Mouse (Mus musculus) hindbrain, embryonic 13.5 days (tissue): ENCODE data around the gene Psmg3. TPM values are rescaled to one million over a fixed set of nuclear protein-coding genes. Genes with fewer than 3 reads are reported as not detected.

Experiments used
- ATAC-seq: fragments of 200-750 bp; cut with Nextera tagmentation; 2 replicates; pipeline ENCODE4 v1.8.0; 2017; ENCODE audit warnings: moderate TSS enrichment; ENCODE audit not compliant: low FRiP score
- H3K27ac ChIP-seq: fragments of 300-500 bp; sonication (generic); 2 replicates; pipeline ENCODE4 v1.5.1; 2015; ENCODE audit warnings: inconsistent platforms, mild to moderate bottlenecking, moderate library complexity
- H3K27me3 ChIP-seq: fragments of 300-500 bp; sonication (generic); 2 replicates; pipeline ENCODE4 v1.6.1; 2015; ENCODE audit warnings: mild to moderate bottlenecking, inconsistent platforms
- H3K36me3 ChIP-seq: fragments of 300-500 bp; sonication (generic); 2 replicates; pipeline ENCODE4 v1.6.1; 2015; ENCODE audit warnings: mild to moderate bottlenecking, inconsistent platforms
- H3K4me1 ChIP-seq: fragments of 300-500 bp; sonication (generic); replicated peaks from 2 replicates; pipeline ENCODE4 v1.6.1; 2015; ENCODE audit warnings: inconsistent platforms
- H3K4me2 ChIP-seq: fragments of 300-500 bp; sonication (generic); 2 replicates; pipeline ENCODE4 v1.6.1; 2015; ENCODE audit warnings: inconsistent platforms, mild to moderate bottlenecking, moderate library complexity
- H3K4me3 ChIP-seq: fragments of 300-500 bp; sonication (generic); 2 replicates; pipeline ENCODE4 v1.5.1; 2015; ENCODE audit warnings: mild to moderate bottlenecking, inconsistent platforms
- H3K9ac ChIP-seq: fragments of 300-500 bp; sonication (generic); 2 replicates; pipeline ENCODE4 v1.6.1; 2015; ENCODE audit warnings: mild to moderate bottlenecking, inconsistent platforms
- H3K9me3 ChIP-seq: fragments of 300-500 bp; sonication (generic); 2 replicates; pipeline ENCODE4 v1.6.1; 2016; ENCODE audit warnings: inconsistent platforms
- WGBS: fragments of 180-500 bp; shearing (Covaris S2); methylation state at CpG from one replicate; pipeline ENCODE4 v1.1.7; 2015; 5-methylcytosine and 5-hydroxymethylcytosine counted together
- polyA plus RNA-seq: library from polyadenylated mRNA; unstranded; fragments of >200 nt; fragmentation: Nextera tagmentation; extraction: Ambion mirVana; gene quantifications from 2 replicates; pipeline ENCODE4 v1.2.1, GENCODE M21; 2015

The Psmg3 gene
- polyA plus RNA-seq = 73.5 and 78.7 TPM in 2 replicates

GRCm38 (mm10) chr5:139826357-139827055 lies at the start of gene Psmg3, which contains the start of gene Gm26938:
Gene Psmg3, minus strand, starts transcription at chr5:139826885.
Gene Gm26938, minus strand, starts transcription at chr5:139826407.
- WGBS = under 1% methylated on average over 43 of the region's 43 CpGs
- peak within 1 kb of the TSS; percentile 69 for H3K4me3 ChIP-seq
- peaks cover 29% of the 10 kb centered on the region for H3K36me3 ChIP-seq
- peak within 1 kb of the TSS; percentile 83 for H3K27ac ChIP-seq
- peaks cover 21% of the 10 kb centered on the region for H3K4me1 ChIP-seq
- ATAC-seq = peak; percentile 86
- H3K9ac ChIP-seq = peak within 1 kb of the TSS; percentile 80
- H3K4me2 ChIP-seq = peak within 1 kb of the TSS; percentile 94
- H3K9me3 ChIP-seq = no peaks in the 10 kb centered on the region
- 0 out of 2 replicates have a peak, but pooled peaks cover 4% of the 10 kb centered on the region for H3K27me3 ChIP-seq

DNA sequence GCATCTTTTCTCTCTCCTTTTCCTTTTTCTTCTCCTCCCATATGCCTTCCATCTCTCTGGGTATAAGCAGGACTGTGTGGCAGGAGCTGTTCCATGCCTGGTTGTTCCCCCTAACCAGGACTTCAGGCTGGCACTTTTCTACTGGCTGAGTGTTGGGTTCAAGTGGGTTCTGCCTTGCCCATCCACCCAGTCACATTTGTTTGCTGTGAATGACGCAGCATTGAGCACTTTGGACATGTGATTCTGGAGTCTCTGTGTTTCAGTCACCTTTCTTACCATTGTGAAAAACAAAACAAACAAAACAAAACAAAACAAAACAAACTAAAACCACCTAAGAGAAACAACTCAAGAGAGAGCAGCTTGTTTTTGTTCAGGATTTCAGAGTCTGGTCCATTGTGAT lies 44.8 kb upstream of the Psmg3 start:
- no peak for ATAC-seq
- Histone ChIP-seq H3K27me3 (0 out of 2 replicates have a peak, but pooled peaks cover 2% of the 10 kb centered on the region), H3K4me2 (no peak overlapping the region), H3K36me3 (no peaks in the 10 kb centered on the region), H3K4me1 (no peaks in the 10 kb centered on the region), H3K27ac (no peak overlapping the region), H3K4me3 (no peak overlapping the region), H3K9ac (no peak overlapping the region), H3K9me3 (no peaks in the 10 kb centered on the region)
- 79% methylated on average over 1 of the region's 1 CpGs for WGBS

- no peak overlapping the region for H3K27ac ChIP-seq
- H3K9me3 ChIP-seq = no peaks in the 10 kb centered on the region
- H3K4me2 ChIP-seq = no peak overlapping the region
- H3K4me3 ChIP-seq = no peak overlapping the region
- H3K4me1 ChIP-seq = no peaks in the 10 kb centered on the region
- WGBS = 34% methylated on average over 3 of the region's 4 CpGs
- no peaks in the 10 kb centered on the region for H3K36me3 ChIP-seq
- no peak overlapping the region for H3K9ac ChIP-seq
- ATAC-seq = no peak
- H3K27me3 ChIP-seq = 0 out of 2 replicates have a peak, but pooled peaks cover 2% of the 10 kb centered on the region
Observed at GRCm38 (mm10) chr5:139870886-139871285, 44.2 kb upstream of the Psmg3 start.

DNA sequence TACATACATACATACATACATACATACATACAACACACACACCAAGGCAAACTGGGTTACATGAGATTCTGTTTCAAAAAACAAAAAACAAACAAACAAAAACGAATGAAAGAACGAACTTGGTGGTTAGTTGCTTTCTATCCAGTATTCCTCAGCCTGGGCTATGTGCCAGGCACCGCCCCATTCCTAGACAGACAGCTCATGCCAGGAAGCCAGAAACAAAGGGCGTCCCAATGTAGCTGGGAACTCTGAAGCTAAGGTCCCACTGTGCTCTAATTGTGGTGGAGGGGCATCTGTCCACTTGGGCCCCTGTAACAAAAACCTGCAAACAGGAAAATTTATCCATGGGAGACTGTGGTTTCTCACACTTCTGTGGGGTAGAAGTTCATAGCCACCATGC lies 36.1 kb upstream of the Psmg3 start:
- Histone ChIP-seq H3K36me3 (no peaks in the 10 kb centered on the region), H3K9ac (no peak overlapping the region), H3K4me2 (no peak overlapping the region), H3K4me1 (peaks cover 10% of the 10 kb centered on the region), H3K27ac (peak overlapping the region; percentile 1; the same call in 1 of the 2 replicates), H3K4me3 (no peak overlapping the region), H3K9me3 (no peaks in the 10 kb centered on the region), H3K27me3 (no peaks in the 10 kb centered on the region)
- ATAC-seq = no peak
- 48% methylated on average over 4 of the region's 4 CpGs for WGBS

GRCm38 (mm10) chr5:139860328-139861104 lies 33.8 kb upstream of the Psmg3 start:
- Histone ChIP-seq H3K4me1 (peaks cover 10% of the 10 kb centered on the region), H3K36me3 (no peaks in the 10 kb centered on the region), H3K9ac (peak overlapping the region; percentile 39; the same call in 1 of the 2 replicates), H3K27me3 (no peaks in the 10 kb centered on the region), H3K4me3 (no peak overlapping the region), H3K4me2 (peak overlapping the region; percentile 31), H3K27ac (peak overlapping the region; percentile 40; the same call in 1 of the 2 replicates), H3K9me3 (no peaks in the 10 kb centered on the region)
- 25% methylated on average over 15 of the region's 15 CpGs for WGBS
- peak; percentile 43; the same call in 1 of the 2 replicates for ATAC-seq

GRCm38 (mm10) chr5:139849626-139850320 lies 23.1 kb upstream of the Psmg3 start:
- Histone ChIP-seq H3K36me3 (no peaks in the 10 kb centered on the region), H3K9ac (no peak overlapping the region), H3K4me2 (no peak overlapping the region), H3K4me3 (no peak overlapping the region), H3K4me1 (peaks cover 26% of the 10 kb centered on the region), H3K27ac (no peak overlapping the region), H3K9me3 (peaks cover 4% of the 10 kb centered on the region; the same call in 1 of the 2 replicates), H3K27me3 (no peaks in the 10 kb centered on the region; the same call in 1 of the 2 replicates)
- 79% methylated on average over 12 of the region's 12 CpGs for WGBS
- no peak for ATAC-seq

GRCm38 (mm10) chr5:139839142-139839541 lies 12.5 kb upstream of the Psmg3 start:
- H3K27ac ChIP-seq = no peak overlapping the region
- H3K36me3 ChIP-seq = no peaks in the 10 kb centered on the region
- H3K4me1 ChIP-seq = peaks cover 6% of the 10 kb centered on the region; the same call in 1 of the 2 replicates
- H3K4me3 ChIP-seq = no peak overlapping the region
- no peak for ATAC-seq
- no peaks in the 10 kb centered on the region for H3K9me3 ChIP-seq
- 0 out of 2 replicates have a peak, but pooled peaks cover 5% of the 10 kb centered on the region for H3K27me3 ChIP-seq
- no peak overlapping the region for H3K9ac ChIP-seq
- WGBS = 12% methylated on average over 3 of the region's 3 CpGs
- H3K4me2 ChIP-seq = no peak overlapping the region

DNA sequence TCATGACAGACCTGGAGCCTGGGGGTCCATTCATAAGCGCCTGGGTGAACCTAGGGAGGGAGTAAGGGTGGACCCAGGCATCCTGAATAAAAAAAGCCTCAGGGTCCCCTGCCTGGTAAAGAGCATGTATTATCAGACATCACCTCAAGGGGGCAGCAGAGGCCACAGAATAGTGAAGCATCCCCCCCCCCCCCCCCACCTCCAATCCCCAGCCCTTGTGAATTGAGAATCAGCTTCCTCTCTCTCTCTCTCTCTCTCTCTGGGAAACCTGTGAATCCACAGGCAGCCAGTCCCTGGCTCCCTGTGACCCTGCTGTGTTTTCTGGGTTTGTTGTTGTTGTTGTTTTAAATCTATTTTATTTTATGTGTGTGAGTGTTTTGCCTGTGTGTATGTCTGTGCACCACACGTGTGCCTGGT lies 11.8 kb upstream of the Psmg3 start:
- H3K27me3 ChIP-seq = 0 out of 2 replicates have a peak, but pooled peaks cover 5% of the 10 kb centered on the region
- no peak overlapping the region for H3K27ac ChIP-seq
- no peak overlapping the region for H3K9ac ChIP-seq
- H3K36me3 ChIP-seq = no peaks in the 10 kb centered on the region
- no peak overlapping the region for H3K4me2 ChIP-seq
- no peaks in the 10 kb centered on the region for H3K9me3 ChIP-seq
- 8% methylated on average over 2 of the region's 2 CpGs for WGBS
- peak; percentile 63; the same call in 1 of the 2 replicates for ATAC-seq
- H3K4me1 ChIP-seq = peaks cover 6% of the 10 kb centered on the region; the same call in 1 of the 2 replicates
- no peak overlapping the region for H3K4me3 ChIP-seq

DNA sequence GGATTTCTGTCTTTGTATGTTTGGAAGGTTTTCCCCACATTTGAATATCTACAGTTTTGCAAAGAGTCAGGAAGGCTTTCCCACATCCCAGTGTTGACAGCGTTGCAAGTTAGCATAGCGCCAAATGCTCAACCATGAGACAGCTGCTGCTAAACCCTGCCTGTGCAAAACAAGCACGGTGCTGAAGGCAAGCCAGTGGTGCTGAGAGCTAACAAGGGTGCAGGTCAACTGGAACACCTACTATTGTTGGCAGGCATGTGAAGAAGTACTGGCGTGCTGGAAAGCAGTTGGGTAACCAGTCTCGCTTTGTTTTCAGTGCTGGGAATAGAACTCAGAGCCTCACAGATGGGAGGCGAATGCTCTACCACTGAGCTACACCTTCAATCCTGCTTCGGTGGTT lies 9.0 kb upstream of the Psmg3 start:
- Histone ChIP-seq H3K9ac (no peak overlapping the region), H3K27me3 (0 out of 2 replicates have a peak, but pooled peaks cover 13% of the 10 kb centered on the region), H3K4me3 (no peak overlapping the region), H3K9me3 (no peaks in the 10 kb centered on the region), H3K36me3 (no peaks in the 10 kb centered on the region), H3K27ac (no peak overlapping the region), H3K4me1 (peaks cover 3% of the 10 kb centered on the region; the same call in 1 of the 2 replicates), H3K4me2 (no peak overlapping the region)
- 89% methylated on average over 7 of the region's 7 CpGs for WGBS
- ATAC-seq = no peak

DNA sequence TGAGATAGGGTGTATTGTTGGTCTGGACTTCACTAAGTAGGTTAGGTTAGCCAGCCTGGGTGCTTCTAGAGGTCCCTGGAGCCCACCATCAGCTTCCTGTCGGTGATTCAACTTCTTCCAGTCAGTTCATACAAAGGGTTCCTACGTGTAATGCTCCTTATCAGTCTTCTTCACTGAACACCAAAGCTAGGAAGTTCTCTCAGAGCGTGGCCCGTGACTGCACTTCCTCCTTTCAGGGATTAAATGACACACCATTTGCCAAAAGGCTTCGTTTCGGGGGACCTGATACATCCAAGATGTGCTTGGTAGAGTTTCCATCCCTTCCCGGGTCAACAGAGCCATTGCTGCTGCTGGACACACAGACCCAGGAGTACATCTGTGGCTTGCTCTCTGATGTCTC lies 5.4 kb upstream of the Psmg3 start:
- no peak overlapping the region for H3K27ac ChIP-seq
- H3K36me3 ChIP-seq = no peaks in the 10 kb centered on the region
- 90% methylated on average over 7 of the region's 7 CpGs for WGBS
- no peaks in the 10 kb centered on the region for H3K4me1 ChIP-seq
- H3K4me2 ChIP-seq = no peak overlapping the region
- H3K27me3 ChIP-seq = 0 out of 2 replicates have a peak, but pooled peaks cover 10% of the 10 kb centered on the region
- no peak overlapping the region for H3K9ac ChIP-seq
- ATAC-seq = no peak
- no peak overlapping the region for H3K4me3 ChIP-seq
- H3K9me3 ChIP-seq = no peaks in the 10 kb centered on the region

DNA sequence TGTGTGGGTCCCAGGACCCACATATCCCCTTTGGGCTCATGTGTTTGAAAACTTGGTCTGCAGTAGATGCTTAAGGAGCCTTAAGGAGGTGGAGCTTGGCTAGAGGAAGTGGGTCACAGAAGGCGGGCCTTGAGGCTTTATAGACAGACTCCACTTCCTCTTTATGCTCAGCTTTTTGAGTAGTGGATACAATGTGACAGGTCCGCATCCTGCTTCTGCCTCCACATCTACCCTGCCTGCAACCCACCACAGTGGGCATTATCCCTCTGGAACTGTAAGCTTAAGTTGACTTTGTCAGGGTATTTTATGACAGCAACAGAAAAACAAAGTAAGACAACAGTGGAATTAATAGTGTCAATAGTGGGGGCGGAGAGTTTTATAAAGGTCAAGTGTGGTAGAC lies 4.0 kb upstream of the Psmg3 start:
- ATAC-seq = no peak
- no peak overlapping the region for H3K27ac ChIP-seq
- no peak overlapping the region for H3K9ac ChIP-seq
- 90% methylated on average over 3 of the region's 3 CpGs for WGBS
- no peaks in the 10 kb centered on the region for H3K36me3 ChIP-seq
- H3K4me3 ChIP-seq = no peak overlapping the region
- no peaks in the 10 kb centered on the region for H3K9me3 ChIP-seq
- H3K4me1 ChIP-seq = peaks cover 5% of the 10 kb centered on the region
- H3K27me3 ChIP-seq = 0 out of 2 replicates have a peak, but pooled peaks cover 8% of the 10 kb centered on the region
- no peak overlapping the region for H3K4me2 ChIP-seq
